ENCODE assay signal across 22 mouse cellular contexts in the genomic region with DNA sequence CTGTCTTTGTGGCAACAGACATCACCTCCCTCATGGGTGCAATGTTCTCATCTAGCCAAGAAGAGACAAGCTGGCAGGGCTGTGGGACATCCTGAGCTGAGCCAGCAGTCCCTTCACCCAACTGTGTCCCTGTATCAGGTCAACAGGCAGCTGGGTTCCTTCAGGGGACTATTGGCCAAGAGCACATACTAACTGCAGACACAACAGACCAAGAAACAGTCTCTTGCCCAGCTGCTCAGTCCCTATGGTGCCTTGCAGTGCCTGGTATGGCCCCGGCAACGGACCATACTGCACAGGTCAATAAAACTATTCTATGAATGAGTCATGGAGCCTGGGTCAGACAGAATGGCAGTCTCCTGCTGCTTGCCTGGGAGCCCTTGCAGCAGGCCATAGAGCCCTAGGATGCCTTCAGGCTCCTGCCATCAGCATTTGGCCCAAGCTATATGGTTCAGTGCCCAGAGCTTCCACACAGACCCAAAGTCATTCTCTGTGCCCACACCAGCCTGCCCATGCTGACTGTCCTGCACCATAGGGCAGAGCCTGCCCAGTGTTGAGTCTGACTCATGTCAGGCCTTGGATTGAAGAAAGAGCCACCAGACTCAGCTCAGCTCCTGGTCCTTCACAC. TPM values are rescaled to one million over a fixed set of nuclear protein-coding genes. Genes with fewer than 3 reads are reported as not detected.
DNase-seq lines count a peak whose midpoint lies in the region; ATAC-seq and TF ChIP-seq lines count a peak whose summit lies in the region.
"Had no signal": no experiment of that assay in that cellular context is flagged by ENCODE, and none has a peak within 500 bp of the region (broad histone marks: within the 10 kb centered on the region; RNA-seq: fewer than 3 reads in every experiment).

No protein-coding gene starts in this region.

- H3K4me1 ChIP-seq in midbrain, postnatal 0 days (ENCODE audit: insufficient read depth, low read length): no peaks in the 10 kb centered on the region
- H3K4me1 ChIP-seq: neural tube, embryonic 12.5 days had no signal

- H3K9ac ChIP-seq in midbrain, postnatal 0 days (replicated peaks; ENCODE audit: low read length, poor library complexity, severe bottlenecking): no peak overlapping the region
- H3K9ac ChIP-seq: forebrain, embryonic 12.5 days; heart, embryonic 12.5 days; lung, embryonic 14.5 days; neural tube, embryonic 12.5 days had no signal

- no peak overlapping the region for H3K4me3 ChIP-seq in midbrain, postnatal 0 days (ENCODE audit: low read depth, low read length)
- H3K4me3 ChIP-seq: forebrain, embryonic 12.5 days; heart, embryonic 12.5 days; midbrain, embryonic 10.5 days; neural tube, embryonic 12.5 days had no signal

- WGBS in midbrain, postnatal 0 days: 94% methylated on average over 2 of the region's 2 CpGs

- no peak for TF ChIP-seq CTCF in midbrain, postnatal 0 days (IDR thresholded peaks at IDR 0.05)

- DNase-seq in adrenal gland, adult 2 months: peak; percentile 46
- no peak for DNase-seq in adrenal gland, adult 8-10 months
- DNase-seq in layer of hippocampus, adult 9-11 months: peak; percentile 66
- no peak for DNase-seq in layer of hippocampus, adult 9-10 months (ENCODE audit: low spot score)
- peak; percentile 60 for DNase-seq in cerebellum, adult 9-10 months
- peak; percentile 46 for DNase-seq in lung, postnatal 36 days
- DNase-seq in midbrain, postnatal 0 days (ENCODE audit: low spot score): no peak
- DNase-seq: gastrocnemius, postnatal 36 days; heart, postnatal 4 days; kidney, adult 18-20 months; kidney, postnatal 14 days; lung, embryonic 14.5 days; thymus, adult 18-20 months had no signal

- no peak overlapping the region for H3K27ac ChIP-seq in midbrain, postnatal 0 days (ENCODE audit: low read depth, low read length)
- H3K27ac ChIP-seq: forebrain, embryonic 12.5 days; midbrain, embryonic 10.5 days; neural tube, embryonic 12.5 days had no signal

- no peaks in the 10 kb centered on the region for H3K9me3 ChIP-seq in midbrain, postnatal 0 days (ENCODE audit: low read length)
- H3K9me3 ChIP-seq: forebrain, embryonic 12.5 days; G1E; heart, embryonic 12.5 days; midbrain, embryonic 10.5 days; neural tube, embryonic 12.5 days had no signal

- H3K27me3 ChIP-seq in midbrain, postnatal 0 days (ENCODE audit: insufficient read depth, low read length): no peaks in the 10 kb centered on the region
- H3K27me3 ChIP-seq: heart, embryonic 12.5 days; neural tube, embryonic 12.5 days had no signal

- H3K4me2 ChIP-seq in midbrain, postnatal 0 days (ENCODE audit: low read depth, low read length, poor library complexity, severe bottlenecking): no peak overlapping the region
- H3K4me2 ChIP-seq: forebrain, embryonic 12.5 days; heart, embryonic 12.5 days; liver, embryonic 11.5 days; lung, embryonic 14.5 days; neural tube, embryonic 12.5 days had no signal

- H3K36me3 ChIP-seq in midbrain, postnatal 0 days (ENCODE audit: insufficient read depth, low read length): no peaks in the 10 kb centered on the region
- H3K36me3 ChIP-seq: forebrain, embryonic 12.5 days; G1E; midbrain, embryonic 10.5 days; neural tube, embryonic 12.5 days had no signal

- no peak for ATAC-seq in midbrain, postnatal 0 days (ENCODE audit: low FRiP score)
- no peak for ATAC-seq in granulocyte monocyte progenitor cell, adult 5-6 weeks (replicated peaks; ENCODE audit: poor library complexity, severe bottlenecking)
- ATAC-seq: CD4-positive, CD25-positive, alpha-beta regulatory T cell, adult 4 months had no signal

RNA-seq across cellular contexts. Expression of gene Sardh, which starts 18.5 kb away (rescaled TPM):
- 1 to 10 TPM; 8.3 to 9.9 TPM for total RNA-seq in adrenal gland, adult 2 months (2021)
- polyA plus RNA-seq in adrenal gland, adult 2 months (2012; rRNA removed): 16.8 and 21.3 TPM in 2 replicates
- 10 to 100 TPM in 1 of 4 experiments, 1 to 10 TPM in 3; 8.1 to 11.2 (median 8.8) TPM for total RNA-seq in adrenal gland, adult 8-10 months (2022)
- total RNA-seq in midbrain, postnatal 0 days (2014; rRNA removed): 9.5 and 11.8 TPM in 2 replicates
- 7.4 and 8.9 TPM in 2 replicates for polyA plus RNA-seq in midbrain, postnatal 0 days (2015; fragmentation: Nextera tagmentation; extraction: Ambion mirVana)
- total RNA-seq in granulocyte monocyte progenitor cell, adult 5-6 weeks (2014; fragmentation: Nextera tagmentation): not detected in 2 replicates
- 0.82 TPM in 1 of 2 replicates, not detected in the other for total RNA-seq in granulocyte monocyte progenitor cell, adult 5-6 weeks (2017)
- total RNA-seq: monocyte, adult 5-6 weeks had no signal
- polyA plus RNA-seq: G1E had no signal

Comparison
In these comparisons a context has a peak if more than half of its experiments do, and no peak if none do; other contexts are left out.
1. DNase-seq: peak in adrenal gland, adult 2 months (single experiment), layer of hippocampus, adult 9-11 months (single experiment), cerebellum, adult 9-10 months (single experiment) and lung, postnatal 36 days (single experiment); none in adrenal gland, adult 8-10 months (single experiment), layer of hippocampus, adult 9-10 months (single experiment) and midbrain, postnatal 0 days (single experiment).